Mouse (Mus musculus): ENCODE measurements around the gene Phc1.

DNA sequence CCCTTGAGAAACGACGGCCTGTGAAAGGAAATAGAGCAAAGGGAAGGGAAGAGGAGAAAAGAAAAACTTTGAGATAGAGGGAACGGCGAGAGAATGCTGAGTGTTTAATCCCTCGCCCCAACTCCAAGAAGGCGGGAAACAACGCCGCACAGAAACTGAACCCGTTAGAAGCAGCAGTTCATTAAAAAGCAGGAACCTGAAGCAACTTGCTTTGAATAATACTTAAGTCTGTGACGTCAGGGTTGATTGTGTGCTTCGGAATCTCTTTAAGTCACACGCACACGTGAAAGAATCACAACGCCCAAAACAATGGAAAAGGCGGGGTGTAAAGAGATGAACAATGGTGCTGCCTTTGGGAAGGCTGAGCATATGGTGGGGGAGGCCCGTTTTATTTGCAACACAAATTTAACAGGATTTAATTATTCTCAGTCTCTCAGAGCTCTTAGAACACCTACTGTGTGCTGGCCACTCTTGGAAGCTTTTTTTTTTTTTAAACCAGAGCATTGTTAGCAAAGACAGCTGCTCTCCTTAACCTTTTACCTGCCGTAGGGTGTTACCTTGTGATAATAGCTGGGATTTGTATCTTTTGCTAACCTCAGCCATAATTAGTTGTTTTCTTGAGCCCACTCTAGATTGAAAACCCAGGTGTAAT lies at the start of gene Phc1:
- no peak for TF ChIP-seq CTCF (IDR thresholded peaks at IDR 0.05)
- no peak for TF ChIP-seq EP300 (IDR thresholded peaks at IDR 0.05)
